Mouse (Mus musculus): ENCODE results near the gene Slc25a20. TPM values are rescaled to one million over a fixed set of nuclear protein-coding genes. Genes with fewer than 3 reads are reported as not detected.

The Slc25a20 gene
- polyA plus RNA-seq (2012; rRNA removed) = 18.2 and 19.1 TPM in 2 replicates

- no peak within 1 kb of the TSS for H3K27ac ChIP-seq (ENCODE audit: insufficient read depth, low read length)
- 3% methylated on average over 37 of the region's 37 CpGs for WGBS
- DNase-seq = peak; percentile 72 to 76
Observed at GRCm38 (mm10) chr9:108661677-108662612, at the start of gene Slc25a20. Gene Slc25a20, plus strand, starts transcription at chr9:108662088.

GRCm38 (mm10) chr9:108617301-108617700 is 44.6 kb upstream of the Slc25a20 start:
- Histone ChIP-seq H3K4me1 (ENCODE audit: control insufficient read depth, insufficient read depth, low read length) (no peaks in the 10 kb centered on the region), H3K4me3 (replicated peaks; ENCODE audit: insufficient read depth, low read depth, low read length) (no peak overlapping the region), H3K27me3 (ENCODE audit: control insufficient read depth, insufficient read depth, low read length) (no peaks in the 10 kb centered on the region), H3K27ac (ENCODE audit: insufficient read depth, low read length) (no peak overlapping the region)
- TF ChIP-seq POLR2A (IDR thresholded peaks at IDR 0.05; ENCODE audit: borderline replicate concordance, insufficient read depth, low read length) (no peak), CTCF (IDR thresholded peaks at IDR 0.05; ENCODE audit: borderline replicate concordance, insufficient read depth, low read depth, low read length) (no peak)
- WGBS = 96% methylated on average over 1 of the region's 1 CpGs
- no peak for DNase-seq

More at GRCm38 (mm10) chr9:108661677-108662612, at the start of gene Slc25a20:
- TF ChIP-seq POLR2A (IDR thresholded peaks at IDR 0.05; ENCODE audit: borderline replicate concordance, insufficient read depth, low read length) (peak; percentile 55; the same call in 1 of the 2 replicates), CTCF (IDR thresholded peaks at IDR 0.05; ENCODE audit: borderline replicate concordance, insufficient read depth, low read depth, low read length) (no peak)
- Histone ChIP-seq H3K4me3 (replicated peaks; ENCODE audit: insufficient read depth, low read depth, low read length) (peak within 1 kb of the TSS; percentile 89), H3K27me3 (ENCODE audit: control insufficient read depth, insufficient read depth, low read length) (no peaks in the 10 kb centered on the region), H3K4me1 (ENCODE audit: control insufficient read depth, insufficient read depth, low read length) (peaks cover 3% of the 10 kb centered on the region; the same call in 1 of the 2 replicates)

- Histone ChIP-seq H3K4me3 (replicated peaks; ENCODE audit: insufficient read depth, low read depth, low read length) (no peak overlapping the region), H3K27ac (ENCODE audit: insufficient read depth, low read length) (no peak overlapping the region; the same call in 1 of the 2 replicates), H3K27me3 (ENCODE audit: control insufficient read depth, insufficient read depth, low read length) (no peaks in the 10 kb centered on the region), H3K4me1 (ENCODE audit: control insufficient read depth, insufficient read depth, low read length) (peaks cover 4% of the 10 kb centered on the region; the same call in 1 of the 2 replicates)
- peak in 1 of 2 experiments; percentile 22 for DNase-seq
- no peak for TF ChIP-seq POLR2A (IDR thresholded peaks at IDR 0.05; ENCODE audit: borderline replicate concordance, insufficient read depth, low read length)
- no peak for TF ChIP-seq CTCF (IDR thresholded peaks at IDR 0.05; ENCODE audit: borderline replicate concordance, insufficient read depth, low read depth, low read length)
- 2% methylated on average over 2 of the region's 2 CpGs for WGBS
Observed at GRCm38 (mm10) chr9:108626498-108626897, 35.4 kb upstream of the Slc25a20 start.

GRCm38 (mm10) chr9:108628141-108628540 is 33.7 kb upstream of the Slc25a20 start:
- no peak for DNase-seq
- no peak overlapping the region for H3K4me3 ChIP-seq (replicated peaks; ENCODE audit: insufficient read depth, low read depth, low read length)
- H3K4me1 ChIP-seq (ENCODE audit: control insufficient read depth, insufficient read depth, low read length) = peaks cover 4% of the 10 kb centered on the region; the same call in 1 of the 2 replicates
- H3K27me3 ChIP-seq (ENCODE audit: control insufficient read depth, insufficient read depth, low read length) = no peaks in the 10 kb centered on the region
- no peak overlapping the region for H3K27ac ChIP-seq (ENCODE audit: insufficient read depth, low read length)
- WGBS = 70% methylated on average over 4 of the region's 4 CpGs
- TF ChIP-seq CTCF (IDR thresholded peaks at IDR 0.05; ENCODE audit: borderline replicate concordance, insufficient read depth, low read depth, low read length) = no peak

- no peaks in the 10 kb centered on the region for H3K27me3 ChIP-seq (ENCODE audit: control insufficient read depth, insufficient read depth, low read length)
- WGBS = 89% methylated on average over 1 of the region's 1 CpGs
- no peak overlapping the region for H3K27ac ChIP-seq (ENCODE audit: insufficient read depth, low read length)
- TF ChIP-seq POLR2A (IDR thresholded peaks at IDR 0.05; ENCODE audit: borderline replicate concordance, insufficient read depth, low read length) (no peak), CTCF (IDR thresholded peaks at IDR 0.05; ENCODE audit: borderline replicate concordance, insufficient read depth, low read depth, low read length) (no peak)
- no peak overlapping the region for H3K4me3 ChIP-seq (replicated peaks; ENCODE audit: insufficient read depth, low read depth, low read length)
- peaks cover 4% of the 10 kb centered on the region; the same call in 1 of the 2 replicates for H3K4me1 ChIP-seq (ENCODE audit: control insufficient read depth, insufficient read depth, low read length)
- DNase-seq = no peak
Observed at GRCm38 (mm10) chr9:108630683-108631082, 31.2 kb upstream of the Slc25a20 start.

GRCm38 (mm10) chr9:108631631-108632256 is 30.1 kb upstream of the Slc25a20 start:
- Histone ChIP-seq H3K27ac (ENCODE audit: insufficient read depth, low read length) (no peak overlapping the region), H3K4me3 (replicated peaks; ENCODE audit: insufficient read depth, low read depth, low read length) (no peak overlapping the region), H3K4me1 (ENCODE audit: control insufficient read depth, insufficient read depth, low read length) (no peaks in the 10 kb centered on the region), H3K27me3 (ENCODE audit: control insufficient read depth, insufficient read depth, low read length) (no peaks in the 10 kb centered on the region)
- no peak for DNase-seq
- no peak for TF ChIP-seq POLR2A (IDR thresholded peaks at IDR 0.05; ENCODE audit: borderline replicate concordance, insufficient read depth, low read length)
- TF ChIP-seq CTCF (IDR thresholded peaks at IDR 0.05; ENCODE audit: borderline replicate concordance, insufficient read depth, low read depth, low read length) = no peak
- WGBS = 94% methylated on average over 5 of the region's 5 CpGs

- no peak for DNase-seq
- Histone ChIP-seq H3K4me3 (replicated peaks; ENCODE audit: insufficient read depth, low read depth, low read length) (no peak overlapping the region), H3K27me3 (ENCODE audit: control insufficient read depth, insufficient read depth, low read length) (no peaks in the 10 kb centered on the region), H3K27ac (ENCODE audit: insufficient read depth, low read length) (no peak overlapping the region), H3K4me1 (ENCODE audit: control insufficient read depth, insufficient read depth, low read length) (no peaks in the 10 kb centered on the region)
- TF ChIP-seq POLR2A (IDR thresholded peaks at IDR 0.05; ENCODE audit: borderline replicate concordance, insufficient read depth, low read length) (no peak), CTCF (IDR thresholded peaks at IDR 0.05; ENCODE audit: borderline replicate concordance, insufficient read depth, low read depth, low read length) (no peak)
- 51% methylated on average over 5 of the region's 5 CpGs for WGBS
Observed at GRCm38 (mm10) chr9:108632375-108632774, 29.5 kb upstream of the Slc25a20 start.

Data from cerebellum, adult 2 months (tissue).